Mouse (Mus musculus) heart, embryonic 16.5 days (tissue): ENCODE measurements around the gene Wipf1. TPM values are rescaled to one million over a fixed set of nuclear protein-coding genes. Genes with fewer than 3 reads are reported as not detected.

ENCODE experiments used
- ATAC-seq: fragments of 200-750 bp; cut with Nextera tagmentation; replicated peaks from 2 replicates; pipeline ENCODE4 v1.8.0; 2017; ENCODE audit warnings: moderate number of reproducible peaks; ENCODE audit not compliant: insufficient read depth, low FRiP score; ENCODE audit errors: extremely low read depth
- H3K27ac ChIP-seq: fragments of 300-500 bp; sonication (generic); 2 replicates; pipeline ENCODE4 v1.5.1; 2014; ENCODE audit warnings: mild to moderate bottlenecking, low read length, control low read depth, moderate library complexity
- H3K27me3 ChIP-seq: fragments of 300-500 bp; sonication (generic); 2 replicates; pipeline ENCODE4 v1.6.1; 2014; ENCODE audit warnings: low read length, mixed read lengths; ENCODE audit not compliant: control insufficient read depth, insufficient read depth
- H3K36me3 ChIP-seq: fragments of 300-500 bp; sonication (generic); 2 replicates; pipeline ENCODE4 v1.6.1; 2014; ENCODE audit not compliant: control insufficient read depth, insufficient read depth
- H3K4me1 ChIP-seq: fragments of 300-500 bp; sonication (generic); 2 replicates; pipeline ENCODE4 v1.6.1; 2014; ENCODE audit warnings: low read length, mixed read lengths; ENCODE audit not compliant: control insufficient read depth, insufficient read depth
- H3K4me2 ChIP-seq: fragments of 300-500 bp; sonication (generic); 2 replicates; pipeline ENCODE4 v1.6.1; 2014; ENCODE audit warnings: low read depth, mild to moderate bottlenecking, control low read depth, low read length
- H3K4me3 ChIP-seq: fragments of 300-500 bp; sonication (generic); 2 replicates; pipeline ENCODE4 v1.5.1; 2014; ENCODE audit warnings: mild to moderate bottlenecking, control low read depth, low read length
- H3K9ac ChIP-seq: fragments of 300-500 bp; sonication (generic); 2 replicates; pipeline ENCODE4 v1.6.1; 2014; ENCODE audit warnings: low read length, control low read depth
- H3K9me3 ChIP-seq: fragments of 300-500 bp; sonication (generic); replicated peaks from 2 replicates; pipeline ENCODE4 v1.6.1; 2016; ENCODE audit warnings: low read length; ENCODE audit not compliant: control insufficient read depth
- WGBS: fragments of 180-500 bp; shearing (Covaris S2); extraction: QIAGEN DNeasy Blood & Tissue Kit; methylation state at CpG from one replicate; pipeline ENCODE4 v1.1.7; 2014; 5-methylcytosine and 5-hydroxymethylcytosine counted together
- polyA plus RNA-seq: library from polyadenylated mRNA; unstranded; fragments of >200 nt; fragmentation: Nextera tagmentation; extraction: Ambion mirVana; gene quantifications from 2 replicates; pipeline ENCODE4 v1.2.1, GENCODE M21; 2015

Gene Wipf1
- polyA plus RNA-seq, 1 experiment from 2014 or later, result 7.4 TPM

DNA sequence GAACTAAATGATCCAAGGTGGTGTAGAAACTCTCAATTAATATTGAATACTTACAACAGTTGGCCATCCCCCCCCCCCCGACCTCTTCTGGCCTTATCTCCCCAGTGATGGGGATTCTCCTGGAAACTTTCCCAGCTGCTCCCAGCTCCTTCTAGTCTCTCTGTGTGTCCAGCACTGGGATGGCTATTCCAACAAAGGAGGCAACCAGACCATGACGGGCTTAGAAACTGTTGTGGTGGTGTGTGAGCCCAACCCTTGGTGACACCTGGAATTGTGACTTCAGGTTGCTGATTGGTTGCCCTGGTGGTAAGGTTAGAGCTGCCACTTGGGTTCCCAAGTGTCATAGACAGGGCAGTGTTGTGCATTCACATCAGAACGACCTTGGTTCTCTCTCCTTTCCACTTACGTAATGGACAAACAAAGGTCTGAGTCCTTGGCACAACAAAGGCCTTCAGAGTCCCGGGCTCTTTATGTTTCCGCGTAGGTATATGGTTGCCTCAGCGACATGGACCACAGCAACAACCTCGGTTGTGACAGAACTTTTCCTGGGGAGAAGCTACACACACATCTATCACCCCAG is 123.1 kb downstream of the Wipf1 start:
- no peak overlapping the region for H3K4me2 ChIP-seq
- no peaks in the 10 kb centered on the region for H3K27me3 ChIP-seq
- WGBS, result 79% methylated on average over 9 of the region's 9 CpGs
- no peaks in the 10 kb centered on the region for H3K36me3 ChIP-seq
- H3K4me1 ChIP-seq, result no peaks in the 10 kb centered on the region
- no peak overlapping the region for H3K4me3 ChIP-seq
- H3K9ac ChIP-seq, result no peak overlapping the region
- no peaks in the 10 kb centered on the region for H3K9me3 ChIP-seq
- no peak overlapping the region for H3K27ac ChIP-seq
- no peak for ATAC-seq

DNA sequence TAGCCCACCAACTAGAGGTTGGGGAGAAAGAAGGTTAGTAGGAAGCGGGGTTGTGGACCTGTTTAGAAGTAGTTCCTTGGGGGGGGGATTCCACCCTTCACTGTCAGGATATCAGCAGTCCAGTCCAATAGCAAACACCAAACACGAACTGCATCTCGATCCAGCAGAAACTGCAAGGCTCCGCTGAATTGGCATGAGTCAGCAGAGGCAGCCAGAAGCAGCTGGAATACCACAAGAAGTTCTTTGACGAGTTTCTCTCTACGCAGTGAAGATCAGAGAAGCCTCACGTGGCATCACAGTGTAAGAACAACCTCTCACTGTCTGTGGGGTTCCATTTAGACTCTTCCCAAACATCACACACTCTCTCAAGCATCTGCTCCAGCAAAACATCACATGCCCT is 124.6 kb downstream of the Wipf1 start:
- 84% methylated on average over 7 of the region's 7 CpGs for WGBS
- Histone ChIP-seq H3K9ac (no peak overlapping the region), H3K4me3 (no peak overlapping the region), H3K4me2 (no peak overlapping the region), H3K27me3 (no peaks in the 10 kb centered on the region), H3K9me3 (no peaks in the 10 kb centered on the region), H3K4me1 (no peaks in the 10 kb centered on the region), H3K36me3 (no peaks in the 10 kb centered on the region), H3K27ac (no peak overlapping the region)
- ATAC-seq, result no peak

- no peak for ATAC-seq
- H3K27me3 ChIP-seq, result no peaks in the 10 kb centered on the region
- WGBS, result 79% methylated on average over 9 of the region's 9 CpGs
- H3K4me1 ChIP-seq, result no peaks in the 10 kb centered on the region
- no peak overlapping the region for H3K4me3 ChIP-seq
- no peak overlapping the region for H3K27ac ChIP-seq
- H3K4me2 ChIP-seq, result no peak overlapping the region
- H3K9me3 ChIP-seq, result no peaks in the 10 kb centered on the region
- H3K36me3 ChIP-seq, result no peaks in the 10 kb centered on the region
- no peak overlapping the region for H3K9ac ChIP-seq
Measured at GRCm38 (mm10) chr2:73404442-73404841, 125.1 kb downstream of the Wipf1 start.

DNA sequence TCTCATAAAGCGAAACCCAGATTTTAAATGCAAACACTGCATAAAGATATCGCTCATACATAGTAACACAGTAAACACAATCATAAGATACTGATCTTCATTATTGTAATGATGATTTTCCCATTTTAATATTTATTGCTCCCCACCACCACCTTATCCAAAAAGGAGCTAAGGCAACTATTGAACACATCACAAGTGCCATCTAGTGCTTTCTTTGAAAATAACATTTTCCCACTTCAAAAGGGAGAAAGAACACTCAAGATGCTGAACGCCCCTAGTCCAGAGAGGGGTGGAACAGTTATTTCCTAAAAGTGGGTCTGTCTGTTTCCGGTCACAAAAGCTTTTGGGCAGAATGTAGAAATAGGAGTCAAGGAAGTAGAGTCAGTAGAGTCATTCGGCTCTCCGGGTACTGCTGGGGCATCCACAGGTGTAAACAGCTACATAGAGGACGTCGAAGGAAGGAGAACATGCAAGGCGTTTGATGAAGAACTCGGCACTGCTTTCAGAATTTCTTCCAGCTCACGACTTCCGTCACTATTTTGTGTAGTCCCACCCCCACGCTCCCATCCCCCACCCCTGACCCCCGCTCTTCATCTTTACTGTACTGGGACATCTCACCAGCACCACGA is 126.0 kb downstream of the Wipf1 start:
- no peak overlapping the region for H3K27ac ChIP-seq
- H3K27me3 ChIP-seq, result no peaks in the 10 kb centered on the region
- 67% methylated on average over 15 of the region's 15 CpGs for WGBS
- no peaks in the 10 kb centered on the region for H3K9me3 ChIP-seq
- no peak overlapping the region for H3K4me3 ChIP-seq
- no peak overlapping the region for H3K9ac ChIP-seq
- H3K4me2 ChIP-seq, result no peak overlapping the region
- no peak for ATAC-seq
- H3K4me1 ChIP-seq, result no peaks in the 10 kb centered on the region
- H3K36me3 ChIP-seq, result no peaks in the 10 kb centered on the region

DNA sequence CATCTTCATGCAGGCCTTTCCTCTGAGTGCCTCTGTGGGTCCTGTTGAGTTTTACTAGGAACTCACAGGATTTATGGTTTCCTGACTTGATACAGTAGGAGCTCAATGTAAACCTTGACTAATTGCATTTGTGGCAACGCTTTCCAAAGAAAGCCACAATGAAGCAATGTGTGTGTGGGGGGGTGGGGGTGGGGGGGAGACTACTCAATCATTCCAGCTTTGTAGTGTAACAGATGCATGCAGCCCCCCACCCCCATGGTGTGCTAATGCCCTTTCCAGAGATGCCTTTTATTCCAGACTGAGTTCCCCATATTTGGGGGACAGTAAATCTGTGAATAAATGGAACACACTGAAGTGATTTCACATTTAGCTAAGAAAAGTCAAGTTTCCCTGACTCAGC is 127.8 kb downstream of the Wipf1 start:
- Histone ChIP-seq H3K27ac (no peak overlapping the region), H3K9ac (no peak overlapping the region), H3K4me3 (no peak overlapping the region), H3K4me1 (no peaks in the 10 kb centered on the region), H3K9me3 (no peaks in the 10 kb centered on the region), H3K36me3 (no peaks in the 10 kb centered on the region), H3K27me3 (no peaks in the 10 kb centered on the region), H3K4me2 (no peak overlapping the region)
- ATAC-seq, result no peak
- WGBS, result 68% methylated on average over 1 of the region's 1 CpGs

- 92% methylated on average over 2 of the region's 2 CpGs for WGBS
- no peaks in the 10 kb centered on the region for H3K9me3 ChIP-seq
- H3K27me3 ChIP-seq, result no peaks in the 10 kb centered on the region
- no peak for ATAC-seq
- H3K27ac ChIP-seq, result no peak overlapping the region
- H3K4me1 ChIP-seq, result no peaks in the 10 kb centered on the region
- no peak overlapping the region for H3K4me2 ChIP-seq
- H3K36me3 ChIP-seq, result no peaks in the 10 kb centered on the region
- no peak overlapping the region for H3K9ac ChIP-seq
- no peak overlapping the region for H3K4me3 ChIP-seq
Measured at GRCm38 (mm10) chr2:73397476-73397875, 132.1 kb downstream of the Wipf1 start.

- Histone ChIP-seq H3K4me3 (no peak overlapping the region), H3K9me3 (no peaks in the 10 kb centered on the region), H3K27me3 (no peaks in the 10 kb centered on the region), H3K36me3 (no peaks in the 10 kb centered on the region), H3K4me1 (no peaks in the 10 kb centered on the region), H3K4me2 (no peak overlapping the region), H3K27ac (no peak overlapping the region), H3K9ac (no peak overlapping the region)
- WGBS, result 79% methylated on average over 3 of the region's 3 CpGs
- ATAC-seq, result no peak
Measured at GRCm38 (mm10) chr2:73396828-73397325, 132.7 kb downstream of the Wipf1 start.

DNA sequence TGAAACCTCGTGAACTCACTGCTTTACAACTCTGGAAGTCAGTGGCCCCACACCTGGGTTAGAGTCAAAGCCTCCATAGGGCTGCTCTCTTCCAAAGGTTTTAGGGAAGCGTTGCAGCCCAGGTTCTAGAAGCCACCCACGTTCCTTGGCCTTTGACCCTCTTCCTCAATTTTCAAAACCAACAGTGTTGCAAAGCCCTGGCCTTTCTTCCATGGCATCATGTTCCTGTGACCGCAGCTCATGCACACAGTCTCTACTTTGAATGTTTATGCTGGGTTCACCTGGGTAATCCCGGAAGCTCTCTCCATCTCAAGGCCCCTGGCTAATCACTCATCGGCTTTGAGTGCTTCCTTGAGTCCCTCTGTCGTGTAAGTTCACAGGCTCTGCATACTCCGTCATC is 134.0 kb downstream of the Wipf1 start:
- H3K27ac ChIP-seq, result no peak overlapping the region
- no peaks in the 10 kb centered on the region for H3K36me3 ChIP-seq
- 72% methylated on average over 8 of the region's 8 CpGs for WGBS
- no peak overlapping the region for H3K4me2 ChIP-seq
- H3K9ac ChIP-seq, result no peak overlapping the region
- no peak for ATAC-seq
- H3K4me3 ChIP-seq, result no peak overlapping the region
- no peaks in the 10 kb centered on the region for H3K9me3 ChIP-seq
- H3K27me3 ChIP-seq, result no peaks in the 10 kb centered on the region
- H3K4me1 ChIP-seq, result no peaks in the 10 kb centered on the region

- Histone ChIP-seq H3K9ac (no peak overlapping the region), H3K27ac (no peak overlapping the region), H3K36me3 (no peaks in the 10 kb centered on the region), H3K4me1 (no peaks in the 10 kb centered on the region), H3K9me3 (no peaks in the 10 kb centered on the region), H3K4me2 (no peak overlapping the region), H3K27me3 (no peaks in the 10 kb centered on the region), H3K4me3 (no peak overlapping the region)
- WGBS, result 81% methylated on average over 3 of the region's 3 CpGs
- ATAC-seq, result no peak
Measured at GRCm38 (mm10) chr2:73394476-73394875, 135.1 kb downstream of the Wipf1 start.
